Mouse (Mus musculus) intestine, embryonic 16.5 days (tissue): ENCODE data around the gene Map1s. TPM values are rescaled to one million over a fixed set of nuclear protein-coding genes. Genes with fewer than 3 reads are reported as not detected.

ENCODE experiments used
- ATAC-seq: fragments of 200-750 bp; cut with Nextera tagmentation; 2 replicates; pipeline ENCODE4 v1.8.0; 2017; ENCODE audit warnings: moderate TSS enrichment, moderate library complexity
- H3K27ac ChIP-seq: fragments of 300-500 bp; sonication (generic); 2 replicates; pipeline ENCODE4 v1.5.1; 2014; ENCODE audit warnings: mild to moderate bottlenecking, low read length
- H3K27me3 ChIP-seq: fragments of 300-500 bp; sonication (generic); replicated peaks from 2 replicates; pipeline ENCODE4 v1.6.1; 2014; ENCODE audit warnings: low read length, control low read depth, mixed read lengths; ENCODE audit not compliant: control insufficient read depth, insufficient read depth
- H3K36me3 ChIP-seq: fragments of 300-500 bp; sonication (generic); 2 replicates; pipeline ENCODE4 v1.6.1; 2014; ENCODE audit warnings: low read length, control low read depth; ENCODE audit not compliant: control insufficient read depth, insufficient read depth
- H3K4me1 ChIP-seq: fragments of 300-500 bp; sonication (generic); 2 replicates; pipeline ENCODE4 v1.6.1; 2014; ENCODE audit warnings: low read length, control low read depth, mixed read lengths; ENCODE audit not compliant: control insufficient read depth, insufficient read depth
- H3K4me2 ChIP-seq: fragments of 300-500 bp; sonication (generic); 2 replicates; pipeline ENCODE4 v1.6.1; 2014; ENCODE audit warnings: low read depth, low read length, control low read depth
- H3K4me3 ChIP-seq: fragments of 300-500 bp; sonication (generic); 2 replicates; pipeline ENCODE4 v1.5.1; 2014; ENCODE audit warnings: mild to moderate bottlenecking, low read length
- H3K9ac ChIP-seq: fragments of 300-500 bp; sonication (generic); 2 replicates; pipeline ENCODE4 v1.6.1; 2014; ENCODE audit warnings: low read depth, low read length
- H3K9me3 ChIP-seq: fragments of 300-500 bp; sonication (generic); 2 replicates; pipeline ENCODE4 v1.6.1; 2016; ENCODE audit warnings: low read length, control low read depth; ENCODE audit not compliant: control insufficient read depth
- WGBS: fragments of 180-500 bp; shearing (Covaris S2); extraction: QIAGEN DNeasy Blood & Tissue Kit; methylation state at CpG from one replicate; pipeline ENCODE4 v1.1.7; 2014; 5-methylcytosine and 5-hydroxymethylcytosine counted together
- polyA plus RNA-seq: library from polyadenylated mRNA; unstranded; fragments of >200 nt; fragmentation: Nextera tagmentation; extraction: Ambion mirVana; gene quantifications from 2 replicates; pipeline ENCODE4 v1.2.1, GENCODE M21; 2015

Gene Map1s
- polyA plus RNA-seq, 1 experiment from 2014 or later: 32.6 TPM

DNA sequence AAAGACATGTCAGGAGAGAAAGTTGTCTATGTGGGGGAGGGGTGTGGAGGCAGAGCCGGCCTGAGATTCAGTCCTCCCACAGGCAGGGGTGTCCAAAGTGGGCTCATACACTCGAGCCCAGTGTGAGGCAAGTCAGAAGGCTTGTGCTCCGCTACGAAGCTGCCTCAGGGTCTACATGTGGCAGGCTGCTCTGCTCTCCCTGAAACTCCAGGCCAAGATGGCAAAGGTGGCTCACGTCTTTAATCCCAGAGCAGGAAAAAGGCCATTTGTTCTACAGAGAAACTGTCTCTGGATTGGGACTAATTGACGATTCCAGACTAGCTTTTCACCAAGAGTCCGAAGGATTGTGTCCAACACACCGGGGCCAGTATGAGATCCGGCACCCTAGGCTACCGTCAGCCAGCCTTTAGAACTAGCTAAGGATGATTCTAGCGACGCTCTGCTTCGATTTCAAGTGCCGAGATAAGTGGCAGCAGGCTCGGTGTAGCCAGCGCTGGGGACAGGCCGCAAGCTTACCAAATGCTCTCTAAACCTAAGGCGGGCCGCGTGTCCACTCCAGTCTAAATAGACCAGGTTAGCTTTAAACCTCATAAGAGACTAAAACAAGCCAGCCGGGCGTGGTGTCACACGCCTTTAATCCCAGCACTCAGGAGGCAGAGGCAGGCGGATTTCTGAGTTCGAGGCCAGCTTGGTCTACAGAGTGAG lies 9.3 kb upstream of the Map1s start:
- WGBS: 3% methylated on average over 25 of the region's 25 CpGs
- H3K4me1 ChIP-seq: peaks cover 21% of the 10 kb centered on the region
- H3K9me3 ChIP-seq: no peaks in the 10 kb centered on the region
- H3K4me3 ChIP-seq: peak overlapping the region; percentile 82
- H3K9ac ChIP-seq: peak overlapping the region; percentile 90
- peak overlapping the region; percentile 55 for H3K27ac ChIP-seq
- H3K36me3 ChIP-seq: peaks cover 13% of the 10 kb centered on the region
- peaks cover 20% of the 10 kb centered on the region; the same call in 1 of the 2 replicates for H3K27me3 ChIP-seq
- no peak for ATAC-seq
- peak overlapping the region; percentile 88 for H3K4me2 ChIP-seq

DNA sequence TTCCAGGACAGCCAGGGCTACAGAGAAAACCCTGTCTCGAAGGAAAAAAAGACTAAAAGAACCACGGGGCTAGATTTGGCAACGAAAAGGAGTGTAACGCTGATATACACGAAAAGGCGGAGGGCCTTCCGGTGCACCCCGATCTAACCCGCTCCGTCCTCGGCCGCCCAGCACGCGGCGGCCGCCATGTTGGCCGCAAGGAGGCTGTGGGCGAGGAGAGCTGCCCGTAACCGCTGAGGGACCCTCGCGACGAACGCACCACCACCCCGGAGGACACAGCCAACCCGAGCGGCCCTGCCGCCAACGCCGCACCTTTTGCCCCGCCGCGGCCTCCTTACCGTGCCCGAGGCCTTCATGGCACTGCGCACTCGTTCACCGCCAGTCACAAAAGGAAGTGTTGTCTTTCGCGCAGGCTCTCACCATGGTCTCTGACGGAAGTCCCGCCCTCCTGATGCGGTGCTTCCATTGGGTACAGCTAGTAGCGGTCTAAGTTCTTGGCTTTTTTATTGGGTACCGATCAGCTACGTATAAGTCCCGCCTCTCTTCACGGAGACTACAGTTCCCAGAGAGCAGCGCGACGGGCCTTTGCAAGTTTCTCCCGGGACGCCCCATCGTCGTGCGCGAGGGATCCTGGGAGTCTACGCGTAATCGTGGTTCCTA lies 8.6 kb upstream of the Map1s start, which contains the start of gene Rpl18a:
Gene Rpl18a (minus strand): TSS at position 392 of the 660 bp plus-strand sequence.
- H3K27me3 ChIP-seq: peaks cover 13% of the 10 kb centered on the region; the same call in 1 of the 2 replicates
- H3K4me1 ChIP-seq: peaks cover 15% of the 10 kb centered on the region
- H3K9me3 ChIP-seq: no peaks in the 10 kb centered on the region
- peak within 1 kb of the TSS; percentile 88 for H3K4me2 ChIP-seq
- WGBS: 0% methylated on average over 60 of the region's 60 CpGs
- H3K4me3 ChIP-seq: peak within 1 kb of the TSS; percentile 82
- H3K9ac ChIP-seq: peak within 1 kb of the TSS; percentile 90
- peak; percentile 98 for ATAC-seq
- peaks cover 13% of the 10 kb centered on the region for H3K36me3 ChIP-seq
- H3K27ac ChIP-seq: peak within 1 kb of the TSS; percentile 81

DNA sequence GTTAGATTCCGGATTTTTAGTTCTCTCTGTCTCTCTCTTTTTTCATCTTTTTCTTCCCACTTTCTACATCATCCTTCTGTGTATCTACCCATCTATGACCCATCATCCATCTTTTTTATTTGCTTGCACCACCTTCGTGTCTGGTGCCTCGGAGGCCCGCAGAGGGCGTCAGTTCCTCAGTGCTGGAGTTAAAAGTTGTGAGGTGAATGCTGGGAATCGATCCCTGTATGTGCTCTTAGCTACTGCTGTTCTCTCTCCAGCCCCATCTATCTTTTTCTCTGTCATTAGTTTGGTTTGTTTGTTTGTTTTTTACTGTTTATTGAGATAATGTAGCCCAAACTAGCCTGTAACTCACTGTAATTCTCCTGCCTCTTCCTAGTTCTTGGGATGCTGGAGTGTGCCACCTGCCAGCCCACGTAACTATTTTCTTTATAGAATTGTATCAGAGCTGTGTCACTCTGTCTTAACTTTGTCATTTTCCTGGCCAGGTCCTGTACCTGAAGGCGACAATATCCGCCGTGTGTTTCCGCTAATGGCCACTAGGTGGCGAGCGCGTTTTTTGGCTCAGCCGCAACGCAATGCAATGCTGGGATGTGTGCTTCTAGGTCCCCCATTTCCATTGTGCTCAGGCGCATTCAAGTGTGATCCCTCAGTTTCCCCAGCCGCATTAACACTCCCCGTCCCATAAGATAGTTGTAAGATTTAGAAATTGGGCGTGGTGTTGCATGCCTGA lies 7.9 kb upstream of the Map1s start:
- under 1% methylated on average over 20 of the region's 20 CpGs for WGBS
- H3K36me3 ChIP-seq: peaks cover 13% of the 10 kb centered on the region
- H3K27me3 ChIP-seq: peaks cover 6% of the 10 kb centered on the region; the same call in 1 of the 2 replicates
- peak overlapping the region; percentile 69 for H3K9ac ChIP-seq
- H3K4me3 ChIP-seq: peak overlapping the region; percentile 82
- peak overlapping the region; percentile 81 for H3K27ac ChIP-seq
- no peaks in the 10 kb centered on the region for H3K9me3 ChIP-seq
- ATAC-seq: peak; percentile 49
- H3K4me1 ChIP-seq: peaks cover 8% of the 10 kb centered on the region
- peak overlapping the region; percentile 43 for H3K4me2 ChIP-seq

GRCm38 (mm10) chr8:70898661-70899198 lies 7.0 kb upstream of the Map1s start:
- Histone ChIP-seq H3K4me1 (0 out of 2 replicates have a peak, but pooled peaks cover 6% of the 10 kb centered on the region), H3K36me3 (peaks cover 13% of the 10 kb centered on the region), H3K9me3 (no peaks in the 10 kb centered on the region), H3K27me3 (no peaks in the 10 kb centered on the region), H3K27ac (no peak overlapping the region), H3K4me3 (no peak overlapping the region), H3K9ac (peak overlapping the region; percentile 69), H3K4me2 (no peak overlapping the region)
- 34% methylated on average over 2 of the region's 2 CpGs for WGBS
- no peak for ATAC-seq

GRCm38 (mm10) chr8:70899226-70899625 lies 6.5 kb upstream of the Map1s start:
- no peak for ATAC-seq
- no peaks in the 10 kb centered on the region for H3K9me3 ChIP-seq
- H3K4me3 ChIP-seq: no peak overlapping the region
- WGBS: 71% methylated on average over 2 of the region's 2 CpGs
- no peak overlapping the region for H3K9ac ChIP-seq
- 0 out of 2 replicates have a peak, but pooled peaks cover 6% of the 10 kb centered on the region for H3K4me1 ChIP-seq
- H3K27ac ChIP-seq: no peak overlapping the region
- H3K27me3 ChIP-seq: no peaks in the 10 kb centered on the region
- peaks cover 10% of the 10 kb centered on the region for H3K36me3 ChIP-seq
- H3K4me2 ChIP-seq: no peak overlapping the region

DNA sequence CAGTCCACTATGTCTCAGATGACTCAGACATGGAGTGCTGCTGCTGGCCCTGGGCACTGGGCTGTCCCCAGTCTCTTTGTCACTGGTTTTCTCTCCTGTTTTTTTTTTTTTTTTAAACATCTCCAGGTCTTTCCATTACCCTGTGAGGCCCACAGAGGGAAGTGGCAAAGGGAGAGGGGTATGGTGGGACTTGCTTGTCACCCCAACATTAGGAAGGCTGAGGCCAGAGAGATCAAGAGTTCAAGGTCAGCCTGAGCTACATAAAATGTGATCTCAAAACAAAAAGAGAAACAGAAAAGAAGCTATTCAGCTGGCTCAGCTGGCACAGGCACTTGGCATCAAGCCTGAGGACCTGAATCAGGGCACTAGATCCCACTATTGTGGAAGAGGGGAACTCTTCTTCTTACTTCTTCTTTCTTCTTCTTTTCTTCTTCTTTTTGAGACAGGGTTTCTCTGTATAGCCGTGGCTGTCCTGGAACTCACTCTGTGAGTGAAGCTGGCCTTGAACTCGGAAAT lies 4.8 kb upstream of the Map1s start:
- Histone ChIP-seq H3K4me1 (peaks cover 11% of the 10 kb centered on the region), H3K4me3 (no peak overlapping the region), H3K9ac (no peak overlapping the region), H3K27me3 (no peaks in the 10 kb centered on the region), H3K36me3 (no peaks in the 10 kb centered on the region), H3K9me3 (no peaks in the 10 kb centered on the region), H3K4me2 (no peak overlapping the region), H3K27ac (no peak overlapping the region)
- WGBS: 75% methylated on average over 2 of the region's 2 CpGs
- ATAC-seq: no peak

DNA sequence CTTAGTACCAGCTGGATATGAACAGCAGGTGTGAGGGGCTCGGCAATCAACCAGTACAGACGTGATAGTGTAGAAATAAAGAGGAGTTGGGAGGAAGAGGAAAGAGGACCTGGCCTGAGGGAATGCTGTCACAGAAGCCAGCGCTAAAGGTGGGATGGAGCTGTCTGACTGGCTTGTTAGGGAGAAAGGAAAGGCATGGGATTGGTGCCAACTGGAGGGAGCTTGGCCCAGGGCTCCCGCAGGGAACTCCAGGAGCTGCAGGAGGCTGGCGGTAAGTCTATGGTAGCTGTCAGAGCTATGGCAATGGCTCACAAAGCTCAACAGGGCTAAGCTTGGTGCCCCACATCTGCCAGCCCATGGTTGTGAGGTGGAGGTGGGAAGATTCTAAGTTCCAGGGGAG lies 3.5 kb upstream of the Map1s start:
- no peak overlapping the region for H3K4me3 ChIP-seq
- H3K27ac ChIP-seq: no peak overlapping the region
- no peak overlapping the region for H3K9ac ChIP-seq
- H3K9me3 ChIP-seq: no peaks in the 10 kb centered on the region
- peaks cover 14% of the 10 kb centered on the region for H3K4me1 ChIP-seq
- H3K4me2 ChIP-seq: no peak overlapping the region
- no peak for ATAC-seq
- no peaks in the 10 kb centered on the region for H3K27me3 ChIP-seq
- WGBS: 37% methylated on average over 5 of the region's 5 CpGs
- no peaks in the 10 kb centered on the region for H3K36me3 ChIP-seq

DNA sequence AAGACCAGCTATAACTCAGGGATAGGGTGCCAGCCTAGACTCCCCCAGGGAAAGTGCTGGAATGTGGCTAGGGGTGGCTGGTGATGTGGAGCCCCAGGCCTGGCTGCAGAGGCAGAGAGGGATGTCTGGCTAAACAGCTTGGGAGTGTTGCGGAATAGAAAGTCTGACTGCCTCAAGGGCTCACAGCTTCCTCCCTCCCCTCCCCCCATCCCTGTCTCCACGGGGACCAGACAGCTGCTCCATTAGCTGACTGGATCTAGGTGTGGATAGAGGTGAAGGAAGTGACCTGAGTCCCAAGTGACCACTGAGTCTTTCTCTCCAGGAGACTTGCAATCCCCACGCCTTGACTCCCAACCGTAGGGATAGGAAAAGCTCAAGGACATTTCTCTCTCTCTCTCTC lies 2.6 kb upstream of the Map1s start:
- H3K36me3 ChIP-seq: no peaks in the 10 kb centered on the region
- 40% methylated on average over 4 of the region's 4 CpGs for WGBS
- no peaks in the 10 kb centered on the region for H3K27me3 ChIP-seq
- H3K27ac ChIP-seq: no peak overlapping the region
- no peak overlapping the region for H3K4me3 ChIP-seq
- ATAC-seq: no peak
- H3K9ac ChIP-seq: no peak overlapping the region
- peaks cover 14% of the 10 kb centered on the region for H3K4me1 ChIP-seq
- no peaks in the 10 kb centered on the region for H3K9me3 ChIP-seq
- no peak overlapping the region for H3K4me2 ChIP-seq

DNA sequence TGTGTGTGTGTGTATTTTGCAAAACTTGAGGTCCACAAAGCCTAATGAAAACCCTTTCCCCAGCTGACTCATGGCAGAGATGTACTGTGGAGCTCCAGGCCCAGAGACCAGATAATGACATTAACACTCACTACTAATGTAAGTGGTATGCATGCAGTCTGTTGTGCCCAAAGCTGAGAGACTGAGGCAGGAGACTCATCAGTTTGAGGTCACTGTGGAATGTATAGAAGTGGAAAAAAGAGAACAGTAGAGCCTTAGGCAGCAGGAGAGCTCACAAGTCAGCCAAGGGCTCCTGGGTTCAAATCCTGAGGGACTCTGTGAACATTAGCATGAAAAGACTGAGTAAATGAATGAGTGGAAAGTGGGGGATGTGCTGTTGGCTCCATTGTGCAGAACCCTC lies 2.1 kb upstream of the Map1s start:
- H3K27me3 ChIP-seq: no peaks in the 10 kb centered on the region
- H3K4me1 ChIP-seq: peaks cover 11% of the 10 kb centered on the region
- no peak overlapping the region for H3K4me3 ChIP-seq
- no peak for ATAC-seq
- H3K9ac ChIP-seq: no peak overlapping the region
- no peaks in the 10 kb centered on the region for H3K9me3 ChIP-seq
- H3K36me3 ChIP-seq: no peaks in the 10 kb centered on the region
- H3K4me2 ChIP-seq: no peak overlapping the region
- H3K27ac ChIP-seq: no peak overlapping the region
